Mouse (Mus musculus) myocyte (in vitro differentiated cells): ENCODE results near the gene Il20ra. TPM values are rescaled to one million over a fixed set of nuclear protein-coding genes. Genes with fewer than 3 reads are reported as not detected.

Source experiments
- H3K27me3 ChIP-seq: one replicate; pipeline ENCODE4 v1.6.1; 2011; ENCODE audit not compliant: control insufficient read depth, insufficient read depth, insufficient read length
- H3K36me3 ChIP-seq: one replicate; pipeline ENCODE4 v1.6.1; 2011; ENCODE audit not compliant: control insufficient read depth, insufficient read depth
- H3K4me2 ChIP-seq: one replicate; pipeline ENCODE4 v1.6.1; 2011; ENCODE audit warnings: low read depth, control low read depth
- H3K4me3 ChIP-seq: one replicate; pipeline ENCODE4 v1.5.1; 2011; ENCODE audit warnings: mild to moderate bottlenecking, control low read depth, moderate library complexity
- H3K79me2 ChIP-seq: one replicate; pipeline ENCODE4 v1.6.1; 2011; ENCODE audit not compliant: control insufficient read depth, insufficient read depth
- H3ac ChIP-seq: one replicate; pipeline ENCODE4 v1.6.1; 2011; ENCODE audit not compliant: control insufficient read depth, insufficient read length
- CEBPB ChIP-seq: IDR thresholded peaks from 2 replicates; pipeline ENCODE4 v1.6.1; 2011; ENCODE audit warnings: mild to moderate bottlenecking, moderate library complexity; ENCODE audit not compliant: poor library complexity, insufficient read depth, severe bottlenecking
- E2F4 ChIP-seq: IDR thresholded peaks from one replicate; pipeline ENCODE4 v1.6.1; 2011; ENCODE audit warnings: mild to moderate bottlenecking, control low read depth, moderate library complexity; ENCODE audit not compliant: insufficient read depth
- MAX ChIP-seq: IDR thresholded peaks from one replicate; pipeline ENCODE4 v1.6.1; 2011; ENCODE audit warnings: low read depth, mild to moderate bottlenecking, control low read depth
- MYOD1 ChIP-seq, 3 experiments: IDR thresholded peaks; one replicate each; pipeline ENCODE4 v1.6.1; 2011; ENCODE audit warnings: control low read depth in 2 of 3, low read depth in 2 of 3, mild to moderate bottlenecking in 2 of 3, moderate library complexity in 1 of 3; ENCODE audit not compliant: insufficient read length in 2 of 3, control insufficient read depth in 1 of 3
- MYOG ChIP-seq, 3 experiments: IDR thresholded peaks; one replicate each; pipeline ENCODE4 v1.6.1; 2011; ENCODE audit warnings: control low read depth in 2 of 3, low read depth in 2 of 3, mild to moderate bottlenecking in 2 of 3; ENCODE audit not compliant: insufficient read length in 2 of 3, control insufficient read depth in 1 of 3, insufficient read depth in 1 of 3
- POLR2A ChIP-seq: IDR thresholded peaks from one replicate; pipeline ENCODE4 v1.6.1; 2011; ENCODE audit warnings: low read depth, mild to moderate bottlenecking, control low read depth, moderate library complexity; ENCODE audit not compliant: insufficient read length
- POLR2AphosphoS2 ChIP-seq: IDR thresholded peaks from one replicate; pipeline ENCODE4 v1.6.1; 2011; ENCODE audit warnings: low read depth, control low read depth; ENCODE audit not compliant: insufficient read length
- REST ChIP-seq: IDR thresholded peaks from one replicate; pipeline ENCODE4 v1.6.1; 2011; ENCODE audit warnings: mild to moderate bottlenecking, control low read depth, moderate library complexity; ENCODE audit not compliant: insufficient read depth, insufficient read length
- SRF ChIP-seq: IDR thresholded peaks from one replicate; pipeline ENCODE4 v1.6.1; 2011; ENCODE audit warnings: low read depth; ENCODE audit not compliant: control insufficient read depth, insufficient read length
- TCF12 ChIP-seq: IDR thresholded peaks from one replicate; pipeline ENCODE4 v1.6.1; 2011; ENCODE audit warnings: mild to moderate bottlenecking, control low read depth; ENCODE audit not compliant: poor library complexity, insufficient read depth, severe bottlenecking
- TCF3 ChIP-seq: IDR thresholded peaks from one replicate; pipeline ENCODE4 v1.6.1; 2011; ENCODE audit warnings: low read depth, control low read depth; ENCODE audit not compliant: insufficient read length
- USF1 ChIP-seq: IDR thresholded peaks from one replicate; pipeline ENCODE4 v1.6.1; 2011; ENCODE audit warnings: low read depth, mild to moderate bottlenecking, control low read depth, moderate library complexity
- polyA plus RNA-seq: library from polyadenylated mRNA; unstranded; fragments of >200 nt; fragmentation: generic; extraction: Trizol; gene quantifications from one replicate; pipeline ENCODE4 v1.2.1, GENCODE M21; 2012; ENCODE audit warnings: missing spikeins

Gene Il20ra
- polyA plus RNA-seq, 1 experiment, result not detected

- Histone ChIP-seq H3K4me3 (no peak overlapping the region), H3K4me2 (no peak overlapping the region), H3K36me3 (no peaks in the 10 kb centered on the region), H3ac (no peak overlapping the region), H3K79me2 (no peaks in the 10 kb centered on the region), H3K27me3 (no peaks in the 10 kb centered on the region)
- TF ChIP-seq TCF3, result no peak
- TF ChIP-seq USF1, result no peak
Measured at GRCm38 (mm10) chr10:19704445-19704844, 7.9 kb upstream of the Il20ra start.

DNA sequence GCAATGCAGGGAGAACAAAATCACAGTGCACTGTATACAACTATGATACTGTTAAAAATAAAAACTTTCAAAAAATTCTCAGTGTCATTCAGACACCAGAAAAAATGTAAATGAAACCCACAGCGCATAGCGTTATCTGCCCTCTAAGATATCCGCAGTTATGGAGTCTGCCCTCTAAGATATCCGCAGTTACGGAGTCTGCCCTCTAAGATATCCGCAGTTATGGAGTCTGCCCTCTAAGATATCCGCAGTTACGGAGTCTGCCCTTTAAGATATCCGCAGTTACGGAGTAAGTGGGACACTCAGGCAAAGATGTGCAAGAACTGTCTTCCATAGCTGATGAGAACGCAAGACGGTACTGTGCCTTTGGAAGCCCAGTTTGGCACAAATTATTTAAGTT is 4.6 kb upstream of the Il20ra start:
- Histone ChIP-seq H3K4me3 (no peak overlapping the region), H3ac (no peak overlapping the region), H3K36me3 (no peaks in the 10 kb centered on the region), H3K27me3 (peaks cover 17% of the 10 kb centered on the region), H3K4me2 (no peak overlapping the region), H3K79me2 (no peaks in the 10 kb centered on the region)
- TF ChIP-seq POLR2AphosphoS2, result no peak
- no peak for TF ChIP-seq CEBPB
- no peak for TF ChIP-seq TCF3
- TF ChIP-seq MAX, result no peak
- no peak for TF ChIP-seq TCF12
- TF ChIP-seq POLR2A, result no peak
- no peak for TF ChIP-seq MYOD1 (IDR thresholded peaks at IDR 0.05; ENCODE audit: control insufficient read depth in 1 of 3, insufficient read length in 2 of 3, low read depth in 2 of 3)
- no peak for TF ChIP-seq MYOG (IDR thresholded peaks at IDR 0.05; ENCODE audit: control insufficient read depth in 1 of 3, insufficient read depth in 1 of 3, insufficient read length in 2 of 3, low read depth in 2 of 3)
- TF ChIP-seq REST, result no peak
- TF ChIP-seq E2F4, result no peak
- TF ChIP-seq USF1, result no peak
- TF ChIP-seq SRF, result no peak

GRCm38 (mm10) chr10:19708277-19709070 is 3.9 kb upstream of the Il20ra start:
- TF ChIP-seq MYOG (IDR thresholded peaks at IDR 0.05; ENCODE audit: control insufficient read depth in 1 of 3, insufficient read depth in 1 of 3, insufficient read length in 2 of 3, low read depth in 2 of 3), result no peak
- TF ChIP-seq REST, result no peak
- TF ChIP-seq TCF12, result no peak
- TF ChIP-seq TCF3, result no peak
- no peak for TF ChIP-seq E2F4
- no peak for TF ChIP-seq USF1
- TF ChIP-seq SRF, result no peak
- Histone ChIP-seq H3ac (no peak overlapping the region), H3K79me2 (no peaks in the 10 kb centered on the region), H3K4me2 (no peak overlapping the region), H3K4me3 (no peak overlapping the region), H3K36me3 (no peaks in the 10 kb centered on the region), H3K27me3 (peaks cover 19% of the 10 kb centered on the region)

DNA sequence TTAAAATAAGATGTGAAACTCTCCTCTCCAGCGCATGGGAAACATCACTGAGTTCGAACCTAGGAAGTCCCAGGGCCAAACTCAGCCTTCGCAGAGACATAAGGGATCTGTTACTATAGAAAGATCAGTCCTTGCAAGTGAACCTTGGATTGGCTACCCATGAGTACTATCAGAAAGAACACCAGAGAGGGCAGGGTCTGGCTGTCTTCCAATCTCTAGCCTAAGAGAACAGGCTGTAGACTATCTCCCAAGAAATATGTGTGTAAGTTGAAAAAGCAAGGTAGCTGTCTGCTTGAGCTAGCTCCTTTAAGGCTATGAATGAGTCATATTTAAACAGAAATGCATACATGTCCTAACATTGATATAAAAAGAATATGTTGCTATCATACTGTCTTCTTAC is 1.4 kb upstream of the Il20ra start:
- no peak overlapping the region for H3ac ChIP-seq
- H3K79me2 ChIP-seq, result no peaks in the 10 kb centered on the region
- no peak overlapping the region for H3K4me2 ChIP-seq
- peaks cover 19% of the 10 kb centered on the region for H3K27me3 ChIP-seq
- H3K4me3 ChIP-seq, result no peak overlapping the region
- TF ChIP-seq POLR2AphosphoS2 (no peak), POLR2A (no peak), USF1 (no peak), E2F4 (no peak), MAX (no peak), REST (no peak), TCF12 (no peak), MYOD1 (IDR thresholded peaks at IDR 0.05; ENCODE audit: control insufficient read depth in 1 of 3, insufficient read length in 2 of 3, low read depth in 2 of 3) (no peak), MYOG (IDR thresholded peaks at IDR 0.05; ENCODE audit: control insufficient read depth in 1 of 3, insufficient read depth in 1 of 3, insufficient read length in 2 of 3, low read depth in 2 of 3) (no peak)
- no peaks in the 10 kb centered on the region for H3K36me3 ChIP-seq

DNA sequence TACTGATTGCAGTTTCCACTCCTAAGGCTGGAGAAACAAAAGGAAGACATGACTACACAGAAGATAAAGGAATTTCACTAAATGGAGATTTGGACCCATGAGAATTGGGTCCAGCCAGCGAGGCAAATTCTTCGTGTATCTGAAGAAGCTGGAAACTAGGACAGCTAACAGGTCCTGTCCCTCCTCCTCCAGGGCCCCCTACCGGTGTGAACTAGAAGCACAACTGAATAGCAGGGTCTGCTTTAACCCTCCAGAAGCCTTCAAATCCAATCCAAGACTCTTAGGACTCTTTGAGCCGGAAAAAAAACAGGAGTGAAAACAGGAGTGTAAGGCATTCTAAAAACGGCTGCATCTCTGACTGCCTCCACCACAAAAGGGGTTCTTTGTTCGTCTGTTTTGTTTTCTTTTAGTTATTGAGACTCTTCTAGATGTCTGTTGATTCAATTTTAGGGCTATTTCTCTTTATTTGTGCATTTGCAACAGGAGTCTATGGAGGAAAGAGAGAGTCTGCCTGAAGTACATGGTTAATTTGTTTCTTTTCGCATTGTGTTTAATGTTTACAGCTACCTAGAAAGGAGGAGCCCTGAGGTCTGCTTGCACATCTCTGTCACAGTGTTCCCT is 709 bp upstream of the Il20ra start:
- Histone ChIP-seq H3K79me2 (no peaks in the 10 kb centered on the region), H3K4me2 (no peak overlapping the region), H3K27me3 (peaks cover 19% of the 10 kb centered on the region), H3ac (no peak overlapping the region), H3K4me3 (no peak overlapping the region), H3K36me3 (no peaks in the 10 kb centered on the region)
- no peak for TF ChIP-seq CEBPB
- no peak for TF ChIP-seq TCF12
- no peak for TF ChIP-seq MYOD1 (IDR thresholded peaks at IDR 0.05; ENCODE audit: control insufficient read depth in 1 of 3, insufficient read length in 2 of 3, low read depth in 2 of 3)
- no peak for TF ChIP-seq MAX
- no peak for TF ChIP-seq MYOG (IDR thresholded peaks at IDR 0.05; ENCODE audit: control insufficient read depth in 1 of 3, insufficient read depth in 1 of 3, insufficient read length in 2 of 3, low read depth in 2 of 3)
- TF ChIP-seq SRF, result no peak
- TF ChIP-seq USF1, result no peak
- TF ChIP-seq POLR2A, result no peak
- TF ChIP-seq REST, result no peak
- no peak for TF ChIP-seq E2F4
- no peak for TF ChIP-seq POLR2AphosphoS2
- no peak for TF ChIP-seq TCF3
